ENCODE assay signal across 8 mouse cellular contexts in genomic region chr2:121509584-121509983, GRCm38 (mm10). TPM values are rescaled to one million over a fixed set of nuclear protein-coding genes. Genes with fewer than 3 reads are reported as not detected.
A peak's percentile ranks its signal among the peaks of the same experiment; 100 is the strongest.
DNase-seq lines count a peak whose midpoint lies in the region; ATAC-seq lines count a peak whose summit lies in the region.

No protein-coding gene starts in this region.

- no peaks in the 10 kb centered on the region for H3K9me3 ChIP-seq in intestine, embryonic 15.5 days

- peak overlapping the region; percentile 28; the same call in 1 of the 2 replicates for H3K9ac ChIP-seq in intestine, embryonic 15.5 days

- intact Hi-C loops in left cerebral cortex, postnatal 36 days (cut with DNase I): loop anchor here (5.0 kb wide), 1 partner anchor 37 kb away; the partner anchor contains the start of gene Mfap1b

- DNase-seq in adrenal gland, adult 18-20 months (ENCODE audit: low spot score in 2 of 2): peak; percentile 70 to 74
- peak; percentile 77 for DNase-seq in embryo, embryonic 11 days
- DNase-seq in gastrocnemius, postnatal 25 days: peak; percentile 57
- DNase-seq in left cerebral cortex, postnatal 36 days (ENCODE audit: low spot score in 2 of 2): peak; percentile 43 to 46
- DNase-seq in right cerebral cortex, postnatal 36 days (ENCODE audit: low spot score in 2 of 2): peak; percentile 28 to 46
- no peak for DNase-seq in MN1 (ENCODE audit: low spot score)

- ATAC-seq in intestine, embryonic 15.5 days: peak; percentile 81
- ATAC-seq in megakaryocyte-erythroid progenitor cell, adult 5-6 weeks (replicated peaks; ENCODE audit: low FRiP score, low TSS enrichment, poor library complexity, severe bottlenecking): 0 out of 2 replicates have a peak, but pooled peaks have one; percentile 38

- H3K4me1 ChIP-seq in intestine, embryonic 15.5 days (replicated peaks): peaks cover 9% of the 10 kb centered on the region

- H3K27me3 ChIP-seq in intestine, embryonic 15.5 days (replicated peaks): no peaks in the 10 kb centered on the region

- peak overlapping the region; percentile 38 for H3K4me3 ChIP-seq in intestine, embryonic 15.5 days (replicated peaks)

- no peak overlapping the region for H3K27ac ChIP-seq in intestine, embryonic 15.5 days

- no peaks in the 10 kb centered on the region for H3K36me3 ChIP-seq in intestine, embryonic 15.5 days

- peak overlapping the region; percentile 62 for H3K4me2 ChIP-seq in intestine, embryonic 15.5 days (replicated peaks)

- WGBS in intestine, embryonic 15.5 days: 15% methylated on average over 16 of the region's 16 CpGs

RNA-seq across cellular contexts. Expression of gene Wdr76, which starts 3.1 kb away (rescaled TPM):
- 1 to 10 TPM; 2.3 to 2.8 TPM for total RNA-seq in adrenal gland, adult 18-20 months (2021)
- total RNA-seq in gastrocnemius, postnatal 25 days (2021): 1 to 10 TPM; 1.9 to 2.3 TPM
- 6.3 and 8.6 TPM in 2 replicates for polyA plus RNA-seq in intestine, embryonic 15.5 days (2015; fragmentation: Nextera tagmentation; extraction: Ambion mirVana)
- total RNA-seq in left cerebral cortex, postnatal 36 days (2021): 1 to 10 TPM; 4.7 to 4.9 TPM
- total RNA-seq in megakaryocyte-erythroid progenitor cell, adult 5-6 weeks (2014; fragmentation: Nextera tagmentation): 37.9 and 52.7 TPM in 2 replicates
- 41.7 and 55.8 TPM in 2 replicates for total RNA-seq in megakaryocyte-erythroid progenitor cell, adult 5-6 weeks (2017)

RNA-seq across cellular contexts. Expression of gene Mfap1a, which starts 3.1 kb away (rescaled TPM):
- 10 to 100 TPM; 32.0 to 34.5 TPM for total RNA-seq in adrenal gland, adult 18-20 months (2021)
- total RNA-seq in gastrocnemius, postnatal 25 days (2021): 10 to 100 TPM; 13.2 to 13.9 TPM
- polyA plus RNA-seq in intestine, embryonic 15.5 days (2015; fragmentation: Nextera tagmentation; extraction: Ambion mirVana): 19.8 and 20.8 TPM in 2 replicates
- total RNA-seq in left cerebral cortex, postnatal 36 days (2021): 10 to 100 TPM; 33.0 to 34.3 TPM
- 18.6 and 26.6 TPM in 2 replicates for total RNA-seq in megakaryocyte-erythroid progenitor cell, adult 5-6 weeks (2014; fragmentation: Nextera tagmentation)
- 34.0 and 45.9 TPM in 2 replicates for total RNA-seq in megakaryocyte-erythroid progenitor cell, adult 5-6 weeks (2017)

RNA-seq across cellular contexts. Expression of gene Mfap1b, which starts 35.7 kb away (rescaled TPM):
- 10 to 100 TPM; 39.8 to 45.1 TPM for total RNA-seq in adrenal gland, adult 18-20 months (2021)
- total RNA-seq in gastrocnemius, postnatal 25 days (2021): 10 to 100 TPM; 18.0 to 20.6 TPM
- 41.5 and 42.6 TPM in 2 replicates for polyA plus RNA-seq in intestine, embryonic 15.5 days (2015; fragmentation: Nextera tagmentation; extraction: Ambion mirVana)
- 10 to 100 TPM; 40.1 to 42.3 TPM for total RNA-seq in left cerebral cortex, postnatal 36 days (2021)
- 19.7 and 20.2 TPM in 2 replicates for total RNA-seq in megakaryocyte-erythroid progenitor cell, adult 5-6 weeks (2014; fragmentation: Nextera tagmentation)
- total RNA-seq in megakaryocyte-erythroid progenitor cell, adult 5-6 weeks (2017): 50.0 and 51.3 TPM in 2 replicates

RNA-seq across cellular contexts. Expression of gene Serinc4, which starts 53.0 kb away (rescaled TPM):
- total RNA-seq in adrenal gland, adult 18-20 months (2021): under 1 TPM in 1 of 2 experiments, not detected in 1; 0.19 TPM
- total RNA-seq in gastrocnemius, postnatal 25 days (2021): not detected
- polyA plus RNA-seq in intestine, embryonic 15.5 days (2015; fragmentation: Nextera tagmentation; extraction: Ambion mirVana): 0.23 and 0.30 TPM in 2 replicates
- total RNA-seq in left cerebral cortex, postnatal 36 days (2021): under 1 TPM; 0.27 to 0.39 TPM
- total RNA-seq in megakaryocyte-erythroid progenitor cell, adult 5-6 weeks (2014; fragmentation: Nextera tagmentation): not detected in 2 replicates
- 1.4 TPM in 1 of 2 replicates, not detected in the other for total RNA-seq in megakaryocyte-erythroid progenitor cell, adult 5-6 weeks (2017)

RNA-seq across cellular contexts. Expression of gene Hypk, which starts 56.5 kb away (rescaled TPM):
- total RNA-seq in adrenal gland, adult 18-20 months (2021): 10 to 100 TPM; 20.9 to 43.7 TPM
- 10 to 100 TPM; 14.2 to 20.2 TPM for total RNA-seq in gastrocnemius, postnatal 25 days (2021)
- polyA plus RNA-seq in intestine, embryonic 15.5 days (2015; fragmentation: Nextera tagmentation; extraction: Ambion mirVana): 88.6 and 101 TPM in 2 replicates
- 10 to 100 TPM; 20.3 to 22.6 TPM for total RNA-seq in left cerebral cortex, postnatal 36 days (2021)
- 154 and 217 TPM in 2 replicates for total RNA-seq in megakaryocyte-erythroid progenitor cell, adult 5-6 weeks (2014; fragmentation: Nextera tagmentation)
- 184 and 205 TPM in 2 replicates for total RNA-seq in megakaryocyte-erythroid progenitor cell, adult 5-6 weeks (2017)

Comparison
In these comparisons a context has a peak if more than half of its experiments do, and no peak if none do; other contexts are left out.
1. RNA of gene Wdr76, which starts 3.1 kb away (total RNA-seq): 37.9 to 55.8 TPM in megakaryocyte-erythroid progenitor cell, adult 5-6 weeks; 4.7 to 4.9 TPM in left cerebral cortex, postnatal 36 days, 2.3 to 2.8 TPM in adrenal gland, adult 18-20 months and 1.9 to 2.3 TPM in gastrocnemius, postnatal 25 days; every median in the first group is over 4 times any median in the second.